Mouse (Mus musculus) midbrain, embryonic 14.5 days (tissue): ENCODE measurements around the gene Usb1. TPM values are rescaled to one million over a fixed set of nuclear protein-coding genes. Genes with fewer than 3 reads are reported as not detected.

Source experiments
- ATAC-seq: fragments of 200-750 bp; cut with Nextera tagmentation; 2 replicates; pipeline ENCODE4 v1.8.0; 2017; ENCODE audit warnings: moderate number of reproducible peaks, moderate library complexity; ENCODE audit not compliant: low FRiP score, low TSS enrichment
- DNase-seq: peaks from one replicate; pipeline ENCODE4 v3.0.0-alpha.2; 2015
- H3K27ac ChIP-seq: fragments of 300-500 bp; sonication (generic); replicated peaks from 2 replicates; pipeline ENCODE4 v1.5.1; 2014; ENCODE audit warnings: mild to moderate bottlenecking, low read depth, low read length, moderate library complexity
- H3K27me3 ChIP-seq: fragments of 300-500 bp; sonication (generic); 2 replicates; pipeline ENCODE4 v1.6.1; 2014; ENCODE audit warnings: low read length, control low read depth, mixed read lengths; ENCODE audit not compliant: control insufficient read depth, insufficient read depth
- H3K36me3 ChIP-seq: fragments of 300-500 bp; sonication (generic); 2 replicates; pipeline ENCODE4 v1.6.1; 2014; ENCODE audit warnings: low read length, control low read depth; ENCODE audit not compliant: control insufficient read depth, insufficient read depth
- H3K4me1 ChIP-seq: fragments of 300-500 bp; sonication (generic); 2 replicates; pipeline ENCODE4 v1.6.1; 2014; ENCODE audit warnings: mild to moderate bottlenecking, antibody characterized with exemption, low read length, control low read depth; ENCODE audit not compliant: control insufficient read depth, insufficient read depth
- H3K4me2 ChIP-seq: fragments of 300-500 bp; sonication (generic); 2 replicates; pipeline ENCODE4 v1.6.1; 2014; ENCODE audit warnings: mild to moderate bottlenecking, low read length, moderate library complexity
- H3K4me3 ChIP-seq: fragments of 300-500 bp; sonication (generic); replicated peaks from 2 replicates; pipeline ENCODE4 v1.5.1; 2014; ENCODE audit warnings: low read depth, low read length
- H3K9ac ChIP-seq: fragments of 300-500 bp; sonication (generic); replicated peaks from 2 replicates; pipeline ENCODE4 v1.6.1; 2014; ENCODE audit warnings: mild to moderate bottlenecking, low read length, moderate library complexity
- H3K9me3 ChIP-seq: fragments of 300-500 bp; sonication (generic); 2 replicates; pipeline ENCODE4 v1.6.1; 2016; ENCODE audit warnings: low read length, control low read depth, mixed read lengths; ENCODE audit not compliant: control insufficient read depth
- WGBS: fragments of 180-500 bp; shearing (Covaris S2); extraction: QIAGEN DNeasy Blood & Tissue Kit; methylation state at CpG from one replicate; pipeline ENCODE4 v1.1.7; 2014; 5-methylcytosine and 5-hydroxymethylcytosine counted together
- polyA plus RNA-seq: library from polyadenylated mRNA; unstranded; fragments of >200 nt; fragmentation: Nextera tagmentation; extraction: Ambion mirVana; gene quantifications from 2 replicates; pipeline ENCODE4 v1.2.1, GENCODE M21; 2014

Usb1 gene
- polyA plus RNA-seq, 1 experiment from 2014 or later: 32.0 TPM

DNA sequence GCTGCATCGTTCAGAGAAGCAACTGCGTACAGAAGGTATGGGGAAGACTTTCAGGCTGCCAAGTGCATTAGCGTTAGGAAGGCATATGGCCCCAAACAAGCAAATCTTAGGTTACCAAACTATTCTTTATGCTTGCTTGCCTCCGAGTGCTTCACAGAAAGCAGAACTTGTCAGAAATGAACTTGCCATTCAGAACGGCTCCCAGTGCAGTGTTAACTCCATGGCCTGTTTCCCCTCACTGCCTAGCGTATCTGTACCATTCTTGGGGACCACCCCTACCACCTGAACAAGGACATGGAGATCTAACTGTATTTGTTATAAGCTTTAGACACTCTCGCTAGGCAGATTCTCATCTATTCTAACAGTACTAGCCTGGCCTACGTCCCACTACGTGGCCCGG is 55.1 kb downstream of the Usb1 start:
- no peak for ATAC-seq
- DNase-seq: no peak
- Histone ChIP-seq H3K36me3 (no peaks in the 10 kb centered on the region), H3K27ac (no peak overlapping the region), H3K9ac (no peak overlapping the region), H3K4me3 (no peak overlapping the region), H3K4me2 (no peak overlapping the region), H3K27me3 (no peaks in the 10 kb centered on the region), H3K9me3 (0 out of 2 replicates have a peak, but pooled peaks cover 3% of the 10 kb centered on the region), H3K4me1 (no peaks in the 10 kb centered on the region)
- WGBS: 93% methylated on average over 10 of the region's 10 CpGs

DNA sequence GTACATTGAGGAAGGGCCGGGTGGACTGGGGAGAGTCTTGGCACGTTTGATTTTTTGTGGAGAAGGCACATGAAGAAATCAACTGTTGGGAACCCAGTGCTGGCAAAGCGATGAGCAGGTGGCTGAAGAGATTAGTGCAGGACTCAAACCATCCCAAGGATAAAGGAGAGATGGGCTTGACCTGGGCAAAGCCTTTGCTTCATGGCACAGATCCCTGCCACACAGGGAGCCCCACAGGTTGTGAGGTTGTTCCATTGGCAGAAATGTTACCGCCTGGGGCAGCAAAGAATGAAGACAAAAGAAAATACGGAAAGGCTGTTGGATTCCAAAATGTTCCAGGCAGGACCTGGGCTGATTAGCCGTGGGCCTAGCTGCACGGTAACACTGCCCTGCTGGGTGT is 55.9 kb downstream of the Usb1 start:
- ATAC-seq: no peak

GRCm38 (mm10) chr8:95390312-95390711 is 58.2 kb downstream of the Usb1 start:
- DNase-seq: no peak

More for the DNA sequence above, 55.9 kb downstream of the Usb1 start:
- Histone ChIP-seq H3K27ac (no peak overlapping the region), H3K9me3 (0 out of 2 replicates have a peak, but pooled peaks cover 3% of the 10 kb centered on the region), H3K4me1 (no peaks in the 10 kb centered on the region), H3K4me3 (no peak overlapping the region), H3K27me3 (no peaks in the 10 kb centered on the region), H3K4me2 (no peak overlapping the region), H3K36me3 (no peaks in the 10 kb centered on the region), H3K9ac (no peak overlapping the region)
- DNase-seq: no peak
- WGBS: 75% methylated on average over 7 of the region's 7 CpGs

DNA sequence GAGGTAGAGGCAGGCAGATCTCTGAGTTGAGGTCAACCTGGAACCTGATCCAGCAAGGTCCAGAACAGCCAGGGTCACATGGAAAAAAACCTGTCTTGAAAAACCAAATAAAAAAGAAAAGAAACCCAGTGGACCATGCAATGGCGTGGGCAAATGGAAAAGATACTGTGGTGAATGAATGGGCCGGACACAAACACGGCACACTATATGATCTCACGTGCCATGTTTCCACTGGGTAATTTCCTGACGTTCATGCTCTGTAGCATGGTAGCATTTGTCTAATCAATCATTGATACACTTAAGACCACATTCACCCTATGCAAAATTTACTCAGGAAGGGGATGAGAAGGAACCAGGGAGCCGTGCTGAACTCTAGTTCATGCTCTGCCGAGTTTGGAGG is 59.0 kb downstream of the Usb1 start:
- H3K9ac ChIP-seq: no peak overlapping the region
- no peak for DNase-seq
- H3K4me3 ChIP-seq: no peak overlapping the region
- H3K36me3 ChIP-seq: no peaks in the 10 kb centered on the region
- no peaks in the 10 kb centered on the region for H3K4me1 ChIP-seq
- ATAC-seq: no peak
- WGBS: 85% methylated on average over 7 of the region's 7 CpGs
- no peak overlapping the region for H3K4me2 ChIP-seq
- H3K27ac ChIP-seq: no peak overlapping the region
- H3K9me3 ChIP-seq: no peaks in the 10 kb centered on the region
- no peaks in the 10 kb centered on the region for H3K27me3 ChIP-seq

More at GRCm38 (mm10) chr8:95390312-95390711, 58.2 kb downstream of the Usb1 start:
- H3K9ac ChIP-seq: no peak overlapping the region
- no peak for ATAC-seq
- no peak overlapping the region for H3K4me2 ChIP-seq
- 0 out of 2 replicates have a peak, but pooled peaks cover under 1% of the 10 kb centered on the region for H3K9me3 ChIP-seq
- no peak overlapping the region for H3K4me3 ChIP-seq
- H3K4me1 ChIP-seq: no peaks in the 10 kb centered on the region
- no peaks in the 10 kb centered on the region for H3K36me3 ChIP-seq
- H3K27ac ChIP-seq: no peak overlapping the region
- WGBS: 64% methylated on average over 4 of the region's 4 CpGs
- no peaks in the 10 kb centered on the region for H3K27me3 ChIP-seq

DNA sequence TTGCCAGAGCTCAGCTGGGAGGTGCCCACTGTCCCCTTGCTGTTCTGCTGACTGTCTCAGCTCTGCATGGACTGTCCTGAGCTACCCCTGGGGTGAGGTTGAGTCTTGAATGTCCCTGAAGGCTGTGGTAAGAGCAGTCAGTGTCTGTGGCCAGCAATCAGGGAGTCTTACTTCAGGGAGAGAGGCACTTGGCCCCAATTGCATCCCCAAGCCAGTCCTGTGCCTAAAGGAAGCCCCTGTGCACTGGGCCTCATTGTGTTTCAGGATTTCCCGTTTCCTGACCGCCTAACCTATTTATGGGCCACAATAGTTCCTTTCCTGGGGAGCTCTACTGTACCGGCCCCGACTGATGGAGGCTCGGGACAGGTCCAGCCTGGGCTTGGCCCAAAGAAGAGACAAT is 60.5 kb downstream of the Usb1 start:
- no peaks in the 10 kb centered on the region for H3K27me3 ChIP-seq
- H3K36me3 ChIP-seq: no peaks in the 10 kb centered on the region
- H3K27ac ChIP-seq: no peak overlapping the region
- DNase-seq: no peak
- H3K4me3 ChIP-seq: no peak overlapping the region
- no peaks in the 10 kb centered on the region for H3K9me3 ChIP-seq
- no peak overlapping the region for H3K9ac ChIP-seq
- ATAC-seq: no peak
- 76% methylated on average over 5 of the region's 5 CpGs for WGBS
- H3K4me2 ChIP-seq: no peak overlapping the region
- H3K4me1 ChIP-seq: no peaks in the 10 kb centered on the region; the same call in 1 of the 2 replicates

- Histone ChIP-seq H3K27ac (no peak overlapping the region), H3K27me3 (no peaks in the 10 kb centered on the region), H3K9me3 (no peaks in the 10 kb centered on the region), H3K4me1 (no peaks in the 10 kb centered on the region; the same call in 1 of the 2 replicates), H3K36me3 (no peaks in the 10 kb centered on the region), H3K9ac (no peak overlapping the region), H3K4me2 (no peak overlapping the region), H3K4me3 (no peak overlapping the region)
- 40% methylated on average over 8 of the region's 8 CpGs for WGBS
- DNase-seq: no peak
- no peak for ATAC-seq
These were observed 63.3 kb downstream of the Usb1 start for GRCm38 (mm10) chr8:95395186-95395918.

- no peak for ATAC-seq
- WGBS: 69% methylated on average over 11 of the region's 11 CpGs
- DNase-seq: no peak
These were observed 64.7 kb downstream of the Usb1 start for GRCm38 (mm10) chr8:95396752-95397151.

More at GRCm38 (mm10) chr8:95396752-95397151, 64.7 kb downstream of the Usb1 start:
- H3K36me3 ChIP-seq: no peaks in the 10 kb centered on the region
- no peak overlapping the region for H3K4me3 ChIP-seq
- H3K4me1 ChIP-seq: no peaks in the 10 kb centered on the region; the same call in 1 of the 2 replicates
- H3K9me3 ChIP-seq: no peaks in the 10 kb centered on the region
- no peak overlapping the region for H3K4me2 ChIP-seq
- no peak overlapping the region for H3K27ac ChIP-seq
- H3K27me3 ChIP-seq: no peaks in the 10 kb centered on the region
- H3K9ac ChIP-seq: no peak overlapping the region
